Mouse (Mus musculus) spleen, postnatal 14 days (tissue): ENCODE data around the gene Hmgxb4.
A peak's percentile ranks its signal among the peaks of the same experiment; 100 is the strongest.

ENCODE experiments used
- DNase-seq, 2 experiments: peaks; one replicate each; pipeline ENCODE4 v3.0.0; 2021 to 2022; ENCODE audit warnings: low spot score in 2 of 2

Hmgxb4 gene

GRCm38 (mm10) chr8:75071627-75072346 is 78.6 kb downstream of the Hmgxb4 start:
- peak; percentile 53 to 69 for DNase-seq

- DNase-seq, result no peak
These were observed 81.7 kb downstream of the Hmgxb4 start for GRCm38 (mm10) chr8:75074876-75075275.

DNA sequence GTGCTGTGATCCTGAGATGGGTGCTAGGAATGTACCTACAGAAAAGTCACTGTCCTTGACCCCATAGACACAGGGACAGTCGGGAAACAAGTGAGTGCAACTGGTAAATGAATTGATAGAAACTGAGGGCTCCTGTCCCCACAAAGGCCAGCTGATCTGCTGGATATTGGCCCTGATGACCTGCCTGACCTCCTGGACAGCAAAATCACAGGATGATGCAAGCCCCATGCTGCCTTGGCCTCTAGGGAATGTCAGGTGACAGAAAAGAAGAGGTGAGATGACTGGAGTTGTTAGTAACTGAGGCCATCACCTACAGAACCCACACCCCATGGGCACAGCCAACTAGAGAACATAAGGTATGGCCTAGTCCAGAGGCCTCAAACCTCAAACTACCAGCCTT is 85.1 kb downstream of the Hmgxb4 start:
- no peak for DNase-seq

- no peak for DNase-seq
These were observed 85.7 kb downstream of the Hmgxb4 start for GRCm38 (mm10) chr8:75078851-75079250.
